Mouse (Mus musculus): Measurements from ENCODE around the gene Acsl5. TPM values are rescaled to one million over a fixed set of nuclear protein-coding genes. Genes with fewer than 3 reads are reported as not detected.

Gene Acsl5
- polyA plus RNA-seq, 1 experiment, result 33.8 TPM

DNA sequence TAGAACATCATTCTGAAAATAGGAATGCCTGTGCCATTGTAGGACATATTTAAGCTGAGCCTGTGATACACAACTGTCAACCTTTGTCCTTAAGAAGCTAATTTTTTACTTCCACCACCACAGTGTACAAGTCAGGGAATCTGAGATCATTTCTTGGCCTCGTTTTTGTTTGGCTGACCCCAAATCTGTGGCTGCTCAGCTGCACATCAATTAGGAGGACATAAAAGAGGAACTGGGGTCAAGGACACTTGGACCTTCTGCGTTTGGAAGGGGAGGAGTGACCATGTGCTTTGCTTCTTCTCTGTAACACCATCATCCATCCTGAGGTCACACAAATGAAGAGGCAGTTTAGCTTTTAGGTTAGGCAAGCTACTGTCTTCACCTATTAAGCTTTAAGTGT lies 15.7 kb upstream of the Acsl5 start:
- H3K27ac ChIP-seq (ENCODE audit: insufficient read depth, low read length), result no peak overlapping the region
- no peak for TF ChIP-seq CTCF (IDR thresholded peaks at IDR 0.05; ENCODE audit: extremely low read depth, insufficient read depth, low read length)
- TF ChIP-seq POLR2A (IDR thresholded peaks at IDR 0.05; ENCODE audit: extremely low read depth, insufficient read depth, low read length), result no peak

DNA sequence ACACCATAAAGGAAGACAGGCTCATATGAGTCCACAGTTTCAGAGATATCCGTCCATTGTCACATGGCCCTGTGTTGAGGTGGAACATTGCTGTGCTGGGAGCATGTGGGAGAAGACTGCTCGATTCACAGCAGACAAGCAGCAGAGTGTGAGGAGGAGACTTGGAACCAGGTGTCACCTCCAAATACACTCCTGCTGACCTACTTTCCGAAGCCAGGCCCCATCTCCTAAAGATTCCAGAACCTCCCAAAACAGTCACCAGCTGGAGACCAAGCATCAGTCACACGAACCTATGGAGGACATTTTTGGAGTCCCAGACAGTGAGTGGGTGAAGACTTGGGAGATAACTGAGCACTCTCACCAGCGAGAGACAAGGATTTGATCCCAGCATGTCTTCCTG lies 15.2 kb upstream of the Acsl5 start:
- H3K4me3 ChIP-seq (ENCODE audit: insufficient read depth, low read length), result no peak overlapping the region
- no peak for TF ChIP-seq POLR2A (IDR thresholded peaks at IDR 0.05; ENCODE audit: extremely low read depth, insufficient read depth, low read length)
- H3K4me1 ChIP-seq (ENCODE audit: control insufficient read depth, insufficient read depth, low read length), result peaks cover 2% of the 10 kb centered on the region; the same call in 1 of the 2 replicates
- 0 out of 2 replicates have a peak overlapping the region, but pooled peaks have one; percentile 19 for H3K27ac ChIP-seq (ENCODE audit: insufficient read depth, low read length)

More for the DNA sequence above, 15.7 kb upstream of the Acsl5 start:
- H3K4me3 ChIP-seq (ENCODE audit: insufficient read depth, low read length), result no peak overlapping the region
- peaks cover 5% of the 10 kb centered on the region for H3K4me1 ChIP-seq (ENCODE audit: control insufficient read depth, insufficient read depth, low read length)

DNA sequence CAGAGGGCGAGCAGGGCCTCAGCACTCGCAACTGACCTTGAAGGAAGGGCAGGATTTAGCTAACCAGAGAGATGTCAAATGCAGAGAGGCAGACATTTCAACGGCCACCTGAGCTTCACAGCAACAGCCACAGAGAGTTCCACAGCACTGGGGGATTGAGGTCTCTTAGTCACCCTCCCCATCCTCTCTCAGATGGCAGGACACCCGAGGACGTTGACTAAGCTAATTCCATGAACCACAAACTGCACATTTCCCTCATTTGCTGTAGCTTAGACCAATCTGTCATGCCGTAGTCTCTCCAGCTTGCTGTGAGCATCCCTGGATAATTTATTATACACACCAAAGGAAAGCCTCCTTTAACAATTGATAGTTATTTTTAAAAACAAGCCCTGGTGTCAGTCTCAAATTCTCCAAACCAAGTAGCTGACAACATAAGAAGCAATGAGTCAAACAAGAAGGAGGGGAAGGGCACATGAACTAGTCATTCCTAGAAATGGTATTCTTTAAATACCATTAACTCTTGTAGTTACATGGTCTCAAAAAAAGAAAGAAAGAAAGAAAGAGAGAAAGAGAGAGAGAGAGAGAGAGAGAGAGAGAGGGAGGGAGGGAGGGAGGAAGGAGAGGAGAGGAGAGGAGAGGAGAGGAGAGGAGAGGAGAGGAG lies 11.8 kb upstream of the Acsl5 start:
- Histone ChIP-seq H3K27ac (ENCODE audit: insufficient read depth, low read length) (no peak overlapping the region), H3K4me3 (ENCODE audit: insufficient read depth, low read length) (no peak overlapping the region), H3K4me1 (ENCODE audit: control insufficient read depth, insufficient read depth, low read length) (no peaks in the 10 kb centered on the region; the same call in none of the 2 replicates)
- TF ChIP-seq POLR2A (IDR thresholded peaks at IDR 0.05; ENCODE audit: extremely low read depth, insufficient read depth, low read length) (no peak), CTCF (IDR thresholded peaks at IDR 0.05; ENCODE audit: extremely low read depth, insufficient read depth, low read length) (no peak)

DNA sequence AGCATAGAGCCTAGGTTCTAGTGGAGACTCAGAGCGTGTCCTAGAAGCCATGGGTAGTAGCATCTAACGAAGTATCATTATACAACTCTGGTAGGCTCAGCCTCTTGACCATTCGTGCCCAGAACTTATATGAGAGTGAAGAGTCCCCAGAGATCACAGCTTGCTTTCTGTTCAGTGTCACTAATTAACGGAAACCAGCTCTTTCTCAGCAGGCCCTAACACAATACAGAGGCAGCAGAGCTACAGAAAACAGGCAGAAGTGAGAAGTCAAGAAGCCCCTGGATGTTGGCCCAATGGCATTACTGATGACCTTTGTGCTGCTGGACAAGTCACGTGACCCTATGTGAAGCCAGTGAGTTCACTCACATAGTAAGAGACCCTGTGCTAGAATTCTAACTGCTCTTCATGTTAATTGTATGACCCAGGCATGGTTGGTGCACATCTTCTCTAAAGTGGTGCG lies 10.5 kb upstream of the Acsl5 start, which contains the start of gene Gucy2g:
Gene Gucy2g (minus strand): TSS at position 51 of the 460 bp plus-strand sequence.
- Histone ChIP-seq H3K4me1 (ENCODE audit: control insufficient read depth, insufficient read depth, low read length) (no peaks in the 10 kb centered on the region; the same call in none of the 2 replicates), H3K27ac (ENCODE audit: insufficient read depth, low read length) (no peak within 1 kb of the TSS), H3K4me3 (ENCODE audit: insufficient read depth, low read length) (no peak within 1 kb of the TSS)
- no peak for TF ChIP-seq POLR2A (IDR thresholded peaks at IDR 0.05; ENCODE audit: extremely low read depth, insufficient read depth, low read length)
- TF ChIP-seq CTCF (IDR thresholded peaks at IDR 0.05; ENCODE audit: extremely low read depth, insufficient read depth, low read length), result no peak

DNA sequence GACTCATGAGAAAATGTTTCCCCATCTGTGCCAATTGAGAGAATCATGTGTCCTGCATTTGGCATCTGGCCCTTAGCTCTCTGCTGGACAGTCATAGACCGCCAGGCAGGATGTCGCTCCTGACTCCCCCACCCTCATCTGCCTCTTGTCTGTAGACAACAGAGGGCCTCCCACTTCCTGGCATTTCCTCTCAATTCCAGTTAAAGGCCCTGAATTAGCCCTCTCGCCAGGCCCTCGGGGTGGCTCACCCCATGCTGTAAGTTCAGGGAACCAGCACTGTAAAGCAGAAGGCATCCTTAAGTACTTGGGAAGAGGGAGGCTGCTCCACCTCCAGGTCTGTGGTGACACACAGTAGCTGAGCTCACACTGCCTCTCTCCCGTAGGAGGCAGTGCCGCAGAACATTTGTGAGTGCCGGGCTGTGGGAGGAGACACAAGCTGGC lies 6.9 kb upstream of the Acsl5 start:
- Histone ChIP-seq H3K4me1 (ENCODE audit: control insufficient read depth, insufficient read depth, low read length) (no peaks in the 10 kb centered on the region; the same call in none of the 2 replicates), H3K27ac (ENCODE audit: insufficient read depth, low read length) (no peak overlapping the region), H3K4me3 (ENCODE audit: insufficient read depth, low read length) (no peak overlapping the region)
- TF ChIP-seq POLR2A (IDR thresholded peaks at IDR 0.05; ENCODE audit: extremely low read depth, insufficient read depth, low read length) (peak; percentile 20; the same call in 1 of the 2 replicates), CTCF (IDR thresholded peaks at IDR 0.05; ENCODE audit: extremely low read depth, insufficient read depth, low read length) (peak; percentile 35)

DNA sequence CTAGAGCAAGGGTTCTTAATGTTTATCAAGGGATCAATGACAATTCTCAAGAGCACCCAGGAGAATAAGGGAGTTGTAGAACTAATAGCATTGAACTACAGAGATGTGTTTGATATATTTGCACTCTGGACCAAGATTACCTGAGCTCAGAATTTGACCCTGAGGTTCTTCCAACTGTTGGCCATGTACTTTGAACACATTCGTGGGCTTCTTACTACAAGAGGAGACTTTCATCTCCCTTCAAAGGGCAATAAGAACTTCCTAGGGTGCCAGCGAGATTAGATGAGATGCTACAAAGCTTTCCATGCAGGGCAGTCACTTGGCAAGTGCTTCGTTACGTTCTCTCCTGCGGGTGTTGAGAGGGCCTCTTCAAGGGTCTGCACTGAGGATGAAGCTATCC lies 4.2 kb upstream of the Acsl5 start:
- no peaks in the 10 kb centered on the region; the same call in 1 of the 2 replicates for H3K4me1 ChIP-seq (ENCODE audit: control insufficient read depth, insufficient read depth, low read length)
- TF ChIP-seq POLR2A (IDR thresholded peaks at IDR 0.05; ENCODE audit: extremely low read depth, insufficient read depth, low read length), result no peak
- no peak for TF ChIP-seq CTCF (IDR thresholded peaks at IDR 0.05; ENCODE audit: extremely low read depth, insufficient read depth, low read length)
- no peak overlapping the region for H3K27ac ChIP-seq (ENCODE audit: insufficient read depth, low read length)
- no peak overlapping the region for H3K4me3 ChIP-seq (ENCODE audit: insufficient read depth, low read length)

DNA sequence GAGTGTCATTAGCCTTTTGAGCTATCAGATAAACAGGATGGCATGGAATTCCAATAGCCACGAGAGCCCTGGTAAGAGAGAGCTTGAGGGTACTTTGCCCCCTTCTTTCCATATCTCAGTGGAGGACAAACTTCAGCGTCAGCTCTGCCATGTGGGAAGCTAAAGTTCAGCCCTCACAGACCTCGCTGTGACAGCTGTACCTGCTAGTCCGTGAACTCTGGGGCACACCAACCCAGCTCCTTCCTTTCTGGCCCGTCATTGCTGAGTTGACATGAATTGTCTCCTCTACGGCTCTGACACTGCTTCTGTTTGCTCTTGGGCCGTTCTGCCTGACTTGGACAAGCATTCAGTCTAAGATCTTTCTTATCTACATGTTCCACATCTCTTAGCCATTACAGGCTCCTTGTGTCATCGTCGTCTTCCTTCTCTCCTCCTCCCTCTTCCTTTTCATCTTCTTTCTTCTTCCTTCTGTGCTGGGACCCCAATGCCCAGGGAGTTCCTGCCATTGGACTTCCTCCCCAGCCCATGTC lies 3.7 kb upstream of the Acsl5 start:
- no peak for TF ChIP-seq CTCF (IDR thresholded peaks at IDR 0.05; ENCODE audit: extremely low read depth, insufficient read depth, low read length)
- TF ChIP-seq POLR2A (IDR thresholded peaks at IDR 0.05; ENCODE audit: extremely low read depth, insufficient read depth, low read length), result no peak
- no peaks in the 10 kb centered on the region; the same call in 1 of the 2 replicates for H3K4me1 ChIP-seq (ENCODE audit: control insufficient read depth, insufficient read depth, low read length)
- no peak overlapping the region for H3K27ac ChIP-seq (ENCODE audit: insufficient read depth, low read length)

DNA sequence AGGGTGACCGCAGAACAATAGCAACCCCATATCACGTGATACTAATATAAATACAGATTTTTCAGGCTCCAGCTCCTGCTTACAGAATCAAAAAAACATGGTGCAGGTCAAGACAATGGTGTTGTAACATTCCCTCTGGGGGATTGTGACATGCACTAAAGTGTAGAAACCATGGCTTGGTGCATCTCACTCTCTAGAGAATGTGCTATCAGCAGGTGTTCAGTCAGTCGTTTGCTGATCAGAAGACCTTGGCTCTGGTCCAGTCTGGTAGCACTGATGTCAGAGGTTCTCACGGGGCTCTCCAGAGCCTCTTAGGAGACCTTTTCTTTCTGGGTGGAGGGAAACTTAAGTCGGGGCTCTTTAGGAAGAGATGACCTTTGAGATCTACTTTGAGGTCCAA lies 1.3 kb upstream of the Acsl5 start:
- TF ChIP-seq POLR2A (IDR thresholded peaks at IDR 0.05; ENCODE audit: extremely low read depth, insufficient read depth, low read length) (no peak), CTCF (IDR thresholded peaks at IDR 0.05; ENCODE audit: extremely low read depth, insufficient read depth, low read length) (no peak)

More for the DNA sequence above, 3.7 kb upstream of the Acsl5 start:
- H3K4me3 ChIP-seq (ENCODE audit: insufficient read depth, low read length), result no peak overlapping the region

DNA sequence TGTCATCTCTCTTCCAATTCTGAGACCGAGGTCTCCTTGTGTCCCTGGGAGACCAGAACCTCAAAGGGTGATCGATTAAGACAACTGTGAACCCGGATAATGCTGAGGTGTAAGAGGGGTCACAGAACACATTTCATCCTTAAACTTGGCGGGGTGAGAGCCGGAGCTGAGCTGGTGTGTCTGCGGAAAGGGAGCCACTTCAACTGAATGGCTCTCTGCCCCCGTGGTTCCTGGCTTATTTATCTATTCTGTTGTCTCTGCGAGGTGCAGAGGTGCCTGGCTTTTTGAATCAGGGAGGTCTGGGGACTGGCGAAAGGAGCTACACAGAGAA lies 1.5 kb downstream of the Acsl5 start:
- H3K27ac ChIP-seq (ENCODE audit: insufficient read depth, low read length), result peak overlapping the region; percentile 36
- peak overlapping the region; percentile 51 for H3K4me3 ChIP-seq (ENCODE audit: insufficient read depth, low read length)
- TF ChIP-seq POLR2A (IDR thresholded peaks at IDR 0.05; ENCODE audit: extremely low read depth, insufficient read depth, low read length) (no peak), CTCF (IDR thresholded peaks at IDR 0.05; ENCODE audit: extremely low read depth, insufficient read depth, low read length) (no peak)
- peaks cover 2% of the 10 kb centered on the region for H3K4me1 ChIP-seq (ENCODE audit: control insufficient read depth, insufficient read depth, low read length)

More for the DNA sequence above, 1.3 kb upstream of the Acsl5 start:
- no peaks in the 10 kb centered on the region for H3K4me1 ChIP-seq (ENCODE audit: control insufficient read depth, insufficient read depth, low read length)
- H3K4me3 ChIP-seq (ENCODE audit: insufficient read depth, low read length), result no peak overlapping the region
- no peak overlapping the region for H3K27ac ChIP-seq (ENCODE audit: insufficient read depth, low read length)
